Mouse (Mus musculus) kidney, adult 2 months (tissue): ENCODE measurements around the gene Ppm1a.

Experiments
- CTCF ChIP-seq: fragments of 200-500 bp; conservative IDR thresholded peaks from 2 replicates; pipeline ENCODE4 v1.5.1; 2011; ENCODE audit warnings: low read depth, mild to moderate bottlenecking, control low read depth, low read length, moderate library complexity, mixed read lengths; ENCODE audit not compliant: insufficient read depth, insufficient read length
- POLR2A ChIP-seq: fragments of 200-500 bp; IDR thresholded peaks from one replicate; pipeline ENCODE4 v1.6.1; 2011; ENCODE audit warnings: low read depth, low read length, control low read depth

DNA sequence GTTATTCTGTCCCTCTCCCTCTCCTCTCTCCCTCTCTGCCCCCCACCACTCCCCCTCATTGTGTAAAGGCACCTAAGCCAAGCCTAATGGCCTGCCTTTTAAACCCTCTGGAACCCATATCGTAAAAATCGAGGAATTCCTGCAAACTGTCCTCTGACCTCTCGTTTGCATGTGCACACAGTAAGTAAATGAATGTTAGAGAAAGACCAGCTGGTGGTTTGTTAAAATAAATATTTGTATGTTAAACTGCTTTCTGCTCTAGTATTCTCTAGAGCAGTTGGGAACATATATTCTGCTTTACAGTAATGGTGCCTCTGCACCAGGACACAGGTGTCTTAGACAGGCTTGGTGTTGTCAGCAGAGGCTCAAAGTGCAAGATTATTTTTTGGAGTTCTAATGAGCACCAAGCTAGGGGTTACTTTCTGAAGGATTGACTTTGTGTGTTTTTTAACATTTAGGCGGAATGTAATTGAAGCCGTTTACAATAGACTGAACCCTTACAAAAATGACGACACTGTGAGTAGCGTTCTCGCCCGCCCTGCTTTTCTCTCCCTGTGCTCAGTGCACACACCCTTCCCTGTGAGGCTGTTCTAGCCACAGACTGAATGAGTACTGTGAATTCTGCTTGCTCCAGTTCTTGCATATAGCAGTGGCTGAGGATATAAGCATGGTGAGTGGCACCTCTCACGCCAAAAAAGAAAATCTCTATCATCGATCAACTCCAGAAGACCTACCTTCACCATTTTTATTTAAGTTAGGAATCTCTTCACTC, 35.3 kb downstream of the Ppm1a start:
- no peak for TF ChIP-seq POLR2A
- no peak for TF ChIP-seq CTCF
